Comparison of ENCODE assay signal across 11 mouse cellular contexts in the genomic region with DNA sequence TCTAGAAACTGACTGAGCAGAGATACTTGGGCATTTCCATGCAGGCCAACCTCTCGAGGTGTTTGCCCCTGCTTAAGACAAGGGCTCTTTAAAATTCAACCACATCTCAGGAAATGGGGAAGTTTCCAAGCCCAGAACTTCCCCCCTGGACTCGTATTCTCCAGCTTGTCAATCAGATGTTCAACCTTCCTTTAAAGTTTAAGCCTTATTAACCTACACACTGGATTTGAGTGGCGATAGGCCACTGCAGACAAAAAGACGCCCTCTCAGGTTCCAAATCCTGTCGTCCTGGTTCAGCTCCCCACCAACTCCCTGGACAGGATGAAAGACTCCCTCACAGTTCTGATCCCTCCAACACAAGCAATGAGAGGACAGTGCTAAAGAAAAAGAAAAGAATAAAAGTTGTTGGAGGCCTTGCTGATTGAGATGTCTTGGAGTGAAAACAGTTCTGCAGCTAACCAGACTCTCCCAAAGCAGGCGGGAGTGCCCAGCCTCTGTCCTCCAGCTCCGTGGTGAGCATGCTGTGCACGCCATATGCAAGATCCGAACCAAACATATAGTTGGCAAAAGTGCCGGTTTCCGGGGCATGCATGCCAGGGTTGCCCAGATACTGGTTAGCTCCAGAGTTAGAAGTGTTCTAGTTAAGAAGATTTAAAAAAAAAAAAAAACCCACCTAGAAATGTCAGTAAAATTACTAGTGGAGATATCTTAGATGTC.
DNase-seq lines count a peak whose midpoint lies in the region; ATAC-seq and TF ChIP-seq lines count a peak whose summit lies in the region.
"Had no signal": no experiment of that assay in that cellular context is flagged by ENCODE, and none has a peak within 500 bp of the region (broad histone marks: within the 10 kb centered on the region; RNA-seq: fewer than 3 reads in every experiment).

No protein-coding gene starts in this region.

- DNase-seq in hindbrain, embryonic 14.5 days (ENCODE audit: low spot score) = peak; percentile 50
- peak; percentile 79 for DNase-seq in brain, embryonic 14.5 days (ENCODE audit: low read depth)
- no peak for DNase-seq in embryonic facial prominence, embryonic 14.5 days (ENCODE audit: low spot score)
- peak; percentile 70 for DNase-seq in hindbrain, postnatal 0 days (ENCODE audit: low spot score)
- no peak for DNase-seq in liver
- no peak for DNase-seq in MN1 (ENCODE audit: low spot score)
- DNase-seq: gastrocnemius, adult 2 months had no signal

- no peaks in the 10 kb centered on the region for H3K36me3 ChIP-seq in hindbrain, embryonic 14.5 days (replicated peaks; ENCODE audit: control insufficient read depth, insufficient read depth)
- no peaks in the 10 kb centered on the region for H3K36me3 ChIP-seq in hindbrain, embryonic 13.5 days
- no peaks in the 10 kb centered on the region for H3K36me3 ChIP-seq in embryonic facial prominence, embryonic 14.5 days (ENCODE audit: control insufficient read depth, insufficient read depth, low read length)
- no peaks in the 10 kb centered on the region for H3K36me3 ChIP-seq in hindbrain, postnatal 0 days (ENCODE audit: insufficient read depth, low read length)
- H3K36me3 ChIP-seq: heart, embryonic 13.5 days; limb, embryonic 12.5 days had no signal

- no peaks in the 10 kb centered on the region for H3K27me3 ChIP-seq in hindbrain, embryonic 14.5 days (ENCODE audit: control insufficient read depth, insufficient read depth, low read length)
- H3K27me3 ChIP-seq in hindbrain, embryonic 13.5 days = no peaks in the 10 kb centered on the region
- H3K27me3 ChIP-seq in embryonic facial prominence, embryonic 14.5 days (replicated peaks; ENCODE audit: control insufficient read depth, insufficient read depth, low read length) = no peaks in the 10 kb centered on the region
- H3K27me3 ChIP-seq in hindbrain, postnatal 0 days (ENCODE audit: insufficient read depth, low read length) = no peaks in the 10 kb centered on the region
- H3K27me3 ChIP-seq: heart, embryonic 13.5 days; limb, embryonic 12.5 days had no signal

- no peak for TF ChIP-seq CTCF in brain, embryonic 14.5 days (IDR thresholded peaks at IDR 0.05; ENCODE audit: borderline replicate concordance, extremely low read depth, insufficient read depth, insufficient read length)
- TF ChIP-seq CTCF in hindbrain, postnatal 0 days (IDR thresholded peaks at IDR 0.05; ENCODE audit: low read depth) = no peak

- TF ChIP-seq POLR2A in brain, embryonic 14.5 days (IDR thresholded peaks at IDR 0.05; ENCODE audit: borderline replicate concordance, extremely low read depth, insufficient read depth, insufficient read length, poor library complexity, severe bottlenecking) = no peak

- peak; percentile 55; the same call in 1 of the 2 replicates for ATAC-seq in hindbrain, embryonic 14.5 days (ENCODE audit: low FRiP score)
- ATAC-seq in hindbrain, embryonic 13.5 days (ENCODE audit: low FRiP score) = no peak
- peak; percentile 53; the same call in 1 of the 2 replicates for ATAC-seq in embryonic facial prominence, embryonic 14.5 days (ENCODE audit: low read depth)
- ATAC-seq in hindbrain, postnatal 0 days = peak; percentile 85
- ATAC-seq: CD4-positive, CD25-positive, alpha-beta regulatory T cell, adult 4 months had no signal

- H3K27ac ChIP-seq in hindbrain, embryonic 14.5 days = no peak overlapping the region
- no peak overlapping the region for H3K27ac ChIP-seq in hindbrain, embryonic 13.5 days
- H3K27ac ChIP-seq in embryonic facial prominence, embryonic 14.5 days (replicated peaks; ENCODE audit: low read depth, low read length) = no peak overlapping the region
- 0 out of 2 replicates have a peak overlapping the region, but pooled peaks have one; percentile 54 for H3K27ac ChIP-seq in hindbrain, postnatal 0 days
- H3K27ac ChIP-seq: gastrocnemius, adult 2 months; heart, embryonic 13.5 days; limb, embryonic 12.5 days had no signal

- no peaks in the 10 kb centered on the region for H3K4me1 ChIP-seq in hindbrain, embryonic 14.5 days (replicated peaks; ENCODE audit: control insufficient read depth, insufficient read depth, low read length)
- H3K4me1 ChIP-seq in hindbrain, embryonic 13.5 days (replicated peaks) = no peaks in the 10 kb centered on the region
- H3K4me1 ChIP-seq in embryonic facial prominence, embryonic 14.5 days (ENCODE audit: control insufficient read depth, insufficient read depth, low read length) = no peaks in the 10 kb centered on the region
- H3K4me1 ChIP-seq in hindbrain, postnatal 0 days (ENCODE audit: insufficient read depth, low read length) = peaks cover 3% of the 10 kb centered on the region; the same call in 1 of the 2 replicates
- H3K4me1 ChIP-seq: heart, embryonic 13.5 days; limb, embryonic 12.5 days had no signal

- no peak overlapping the region for H3K4me3 ChIP-seq in hindbrain, embryonic 14.5 days (replicated peaks; ENCODE audit: low read length)
- H3K4me3 ChIP-seq in hindbrain, embryonic 13.5 days = no peak overlapping the region
- no peak overlapping the region for H3K4me3 ChIP-seq in embryonic facial prominence, embryonic 14.5 days (ENCODE audit: low read depth, low read length)
- H3K4me3 ChIP-seq in hindbrain, postnatal 0 days (ENCODE audit: low read length) = no peak overlapping the region
- H3K4me3 ChIP-seq: gastrocnemius, adult 2 months; heart, embryonic 13.5 days; limb, embryonic 12.5 days had no signal

- H3K9me3 ChIP-seq in hindbrain, embryonic 14.5 days (ENCODE audit: control insufficient read depth, low read length) = no peaks in the 10 kb centered on the region
- no peaks in the 10 kb centered on the region for H3K9me3 ChIP-seq in hindbrain, embryonic 13.5 days
- no peaks in the 10 kb centered on the region for H3K9me3 ChIP-seq in embryonic facial prominence, embryonic 14.5 days (ENCODE audit: control insufficient read depth, low read length)
- H3K9me3 ChIP-seq in hindbrain, postnatal 0 days (ENCODE audit: low read length) = no peaks in the 10 kb centered on the region
- H3K9me3 ChIP-seq: heart, embryonic 13.5 days; limb, embryonic 12.5 days had no signal

- no peak overlapping the region for H3K4me2 ChIP-seq in hindbrain, embryonic 14.5 days (replicated peaks)
- no peak overlapping the region for H3K4me2 ChIP-seq in hindbrain, embryonic 13.5 days
- no peak overlapping the region for H3K4me2 ChIP-seq in embryonic facial prominence, embryonic 14.5 days (ENCODE audit: low read depth, low read length)
- H3K4me2 ChIP-seq in hindbrain, postnatal 0 days (ENCODE audit: low read depth, low read length) = no peak overlapping the region
- H3K4me2 ChIP-seq: heart, embryonic 13.5 days; limb, embryonic 12.5 days had no signal

- H3K9ac ChIP-seq in hindbrain, embryonic 14.5 days = no peak overlapping the region
- no peak overlapping the region for H3K9ac ChIP-seq in hindbrain, embryonic 13.5 days
- no peak overlapping the region for H3K9ac ChIP-seq in embryonic facial prominence, embryonic 14.5 days (ENCODE audit: low read depth, low read length)
- H3K9ac ChIP-seq in hindbrain, postnatal 0 days (replicated peaks; ENCODE audit: low read length) = no peak overlapping the region
- H3K9ac ChIP-seq: heart, embryonic 13.5 days; limb, embryonic 12.5 days had no signal

- 38% methylated on average over 11 of the region's 11 CpGs for WGBS in hindbrain, embryonic 14.5 days
- WGBS in hindbrain, embryonic 13.5 days = 50% methylated on average over 11 of the region's 11 CpGs
- 60% methylated on average over 11 of the region's 11 CpGs for WGBS in embryonic facial prominence, embryonic 14.5 days
- WGBS in hindbrain, postnatal 0 days = 29% methylated on average over 11 of the region's 11 CpGs

Comparison
In these comparisons a context has a peak if more than half of its experiments do, and no peak if none do; other contexts are left out.
1. DNase-seq: peak in hindbrain, embryonic 14.5 days (single experiment), brain, embryonic 14.5 days (single experiment) and hindbrain, postnatal 0 days (single experiment); none in embryonic facial prominence, embryonic 14.5 days (single experiment), liver (single experiment) and MN1 (single experiment).